Mouse (Mus musculus): ENCODE results near the gene Synj2bp.
"Not testable (repeated sequence)": the region's sequence is repeated elsewhere in the genome, so short reads cannot be mapped to it uniquely, and the experiment has no call there.

Synj2bp gene

DNA sequence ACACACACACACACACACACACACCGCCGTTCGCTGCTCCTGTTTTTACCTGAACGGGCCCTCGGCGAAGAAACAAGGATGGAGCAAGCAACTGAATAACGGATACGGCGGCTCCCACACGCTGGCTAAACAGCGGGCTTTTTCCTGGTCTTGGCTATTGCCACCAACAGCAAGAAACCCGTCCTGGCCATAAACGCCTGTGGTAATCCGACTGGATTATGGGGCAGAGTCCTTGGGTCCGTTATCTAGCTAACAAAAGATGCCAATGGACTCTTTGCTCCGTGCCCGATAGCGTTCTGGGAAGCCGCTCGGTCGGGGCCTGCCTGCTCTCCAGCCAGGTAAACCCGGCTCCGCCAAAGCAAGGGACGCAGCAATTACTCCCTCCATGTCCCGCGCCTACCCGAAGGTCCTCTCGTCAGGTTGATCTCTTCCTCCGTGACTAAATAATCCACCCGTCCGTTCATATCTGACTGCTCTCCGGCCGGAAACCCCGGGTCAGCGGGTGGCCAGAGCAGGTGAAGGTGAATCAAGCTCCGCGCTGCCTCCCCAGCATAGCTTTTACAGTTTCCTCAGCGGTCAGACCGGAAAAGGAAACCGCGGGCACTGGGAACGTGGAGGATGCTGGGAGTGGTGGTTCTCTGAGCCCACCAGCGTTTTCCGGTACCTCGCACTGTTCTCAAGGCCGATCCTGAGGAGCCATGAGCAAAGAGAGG lies at the start of gene Synj2bp, which contains the start of gene Gm20498:
Gene Synj2bp, minus strand, starts transcription at position 596 of the 713 bp plus-strand sequence.
Gene Gm20498, minus strand, starts transcription at position 590 of the 713 bp plus-strand sequence.
- peak; percentile 83 for DNase-seq

DNA sequence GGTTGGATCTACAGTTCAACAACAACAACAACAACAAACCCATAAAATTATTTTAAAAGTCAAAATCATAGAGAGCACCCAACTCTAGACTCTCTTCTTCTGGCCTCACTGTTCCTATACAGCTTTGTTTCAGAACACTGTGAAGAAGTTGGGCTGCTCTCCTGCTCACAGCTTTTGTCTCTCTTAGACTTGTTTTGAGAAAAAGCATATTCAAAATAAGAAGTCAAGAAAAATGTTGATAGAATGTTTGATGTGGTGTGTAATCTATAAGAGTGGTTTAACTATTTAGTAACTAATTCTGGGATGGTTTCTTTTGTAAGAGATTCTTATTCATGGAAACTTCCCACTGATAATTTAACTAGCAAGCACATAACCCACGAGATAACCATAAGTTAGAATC lies 35.7 kb upstream of the Synj2bp start, which contains the start of gene Adam21:
Gene Adam21, minus strand, starts transcription at position 101 of the 400 bp plus-strand sequence.
- DNase-seq = no peak

DNA sequence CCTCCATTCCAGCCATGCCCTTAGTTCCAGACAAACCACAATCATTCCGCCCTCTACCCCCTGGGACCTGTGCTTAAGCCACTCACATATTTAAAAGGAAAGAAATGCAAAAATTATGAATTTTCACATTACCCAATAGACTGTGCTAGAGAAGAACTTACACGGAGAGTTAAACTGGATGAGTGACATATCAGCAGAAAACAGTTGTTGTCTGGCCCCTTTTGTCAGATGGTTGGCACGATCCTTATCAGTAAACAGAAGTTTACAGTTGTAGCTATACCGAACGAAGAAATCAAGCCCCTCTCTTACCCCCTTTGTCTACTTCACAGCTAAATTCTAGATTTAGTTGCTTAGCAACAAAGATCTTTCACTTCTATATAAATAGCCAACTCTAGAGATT lies 35.2 kb upstream of the Synj2bp start:
- DNase-seq = no peak

DNA sequence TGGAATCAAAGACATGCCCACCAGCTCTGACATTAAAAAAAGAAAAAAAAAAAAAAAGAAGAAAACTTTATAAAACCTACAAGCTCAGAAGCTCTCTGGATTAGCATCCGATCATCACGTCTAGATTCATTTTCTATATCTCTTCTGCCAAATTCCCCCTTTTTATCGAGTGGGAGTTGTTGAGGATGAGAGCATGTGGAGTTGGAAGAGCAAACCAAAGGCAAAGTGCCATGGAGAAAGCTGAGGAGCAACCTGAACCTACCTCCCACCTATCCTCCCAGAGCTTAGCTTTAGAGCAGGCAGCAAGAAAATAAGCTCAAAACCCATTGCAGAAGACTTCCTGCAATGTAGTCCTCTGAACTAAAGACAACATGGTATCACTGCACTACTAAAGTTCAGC lies 31.5 kb upstream of the Synj2bp start:
- DNase-seq = no peak

DNA sequence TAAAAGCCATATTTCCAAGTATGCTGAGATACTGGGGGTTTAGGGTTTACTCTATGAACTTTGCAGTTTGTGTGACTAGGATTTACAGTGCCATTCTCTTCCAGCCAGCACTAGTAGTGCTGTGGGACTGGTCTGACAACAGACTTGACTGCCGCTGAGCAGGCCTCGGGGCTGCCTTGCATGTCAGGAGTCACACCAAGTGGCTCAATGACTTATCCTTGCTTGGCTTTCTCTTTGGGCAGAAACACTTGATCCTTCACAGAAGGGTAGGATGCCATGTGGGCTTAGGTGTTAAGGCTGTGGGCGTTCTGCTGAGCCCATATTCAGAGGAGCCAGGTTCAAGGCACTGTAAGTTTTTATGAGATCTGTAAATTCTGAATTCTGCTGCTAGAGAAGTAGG lies 16.6 kb upstream of the Synj2bp start:
- no peak for DNase-seq

DNA sequence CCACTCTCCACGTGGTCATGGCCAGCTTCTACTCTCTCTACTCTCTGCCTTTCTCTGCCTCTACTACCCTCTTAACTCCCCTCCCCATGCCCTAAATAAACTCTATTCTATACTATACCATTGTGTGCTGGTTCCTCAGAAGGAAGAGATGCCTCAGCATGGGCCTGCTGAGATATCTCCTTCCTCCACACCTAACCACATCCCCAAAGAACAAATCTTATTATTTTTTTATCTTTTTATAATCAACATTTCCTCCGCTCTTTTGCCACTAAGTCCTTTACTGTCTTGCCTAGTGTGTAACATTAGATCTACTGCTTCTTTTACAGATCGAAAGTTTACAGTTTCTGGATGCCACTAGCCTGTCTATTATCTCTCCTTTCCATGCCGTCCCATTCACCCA lies 14.5 kb upstream of the Synj2bp start:
- no peak for DNase-seq

DNA sequence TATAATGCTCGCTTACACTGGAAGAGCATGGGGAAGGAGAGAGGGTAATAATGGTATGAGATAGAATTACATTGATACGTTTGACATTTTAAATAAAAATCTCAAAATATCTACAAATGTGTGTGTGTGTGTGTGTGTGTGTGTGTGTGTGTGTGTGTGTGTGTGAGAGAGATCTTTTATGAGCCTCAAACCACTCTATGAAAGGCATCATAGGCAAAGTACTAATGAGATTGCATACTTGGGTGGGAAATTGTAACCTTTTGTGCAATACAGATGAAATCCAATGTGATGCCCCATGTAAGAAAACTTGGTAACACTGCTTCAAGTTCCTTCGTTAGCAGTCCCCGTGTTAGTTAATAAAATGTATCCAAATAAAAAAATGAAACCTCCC lies 313 bp upstream of the Synj2bp start:
- no peak for DNase-seq

DNA sequence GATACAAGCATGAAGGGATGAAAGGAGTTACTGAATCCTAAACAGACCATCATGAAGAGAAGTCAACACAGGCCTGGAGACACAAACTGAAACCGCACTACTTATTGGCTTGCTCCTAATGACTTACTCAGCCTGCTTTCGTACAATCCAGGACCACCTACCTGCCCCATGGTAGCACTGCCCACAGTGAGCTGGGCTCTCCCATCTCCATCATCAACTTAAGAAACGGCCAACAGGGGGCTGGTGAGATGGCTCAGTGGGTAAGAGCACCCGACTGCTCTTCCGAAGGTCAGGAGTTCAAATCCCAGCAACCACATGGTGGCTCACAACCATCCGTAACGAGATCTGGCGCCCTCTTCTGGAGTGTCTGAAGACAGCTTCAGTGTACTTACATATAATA lies 2.1 kb downstream of the Synj2bp start:
- DNase-seq = not testable (repeated sequence)

DNA sequence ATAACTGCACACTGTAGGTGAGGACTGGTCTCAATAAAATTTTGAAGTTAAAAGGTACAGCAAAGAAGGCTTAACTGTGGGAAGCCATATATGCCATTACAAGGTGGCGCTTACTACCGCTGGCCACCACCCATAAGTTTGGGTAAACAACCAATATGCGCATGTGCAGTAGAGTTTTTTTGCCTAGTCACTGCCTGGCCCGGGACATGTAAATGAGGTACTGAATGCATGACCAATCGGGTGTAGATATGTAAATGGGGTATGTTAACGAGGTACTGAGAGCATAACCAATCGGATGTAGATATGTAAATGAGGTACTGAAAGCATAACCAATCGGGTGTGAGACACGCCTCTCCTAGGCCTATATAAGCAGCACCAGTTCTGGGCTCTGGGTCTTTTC lies 35.8 kb downstream of the Synj2bp start:
- DNase-seq = not testable (repeated sequence)

DNA sequence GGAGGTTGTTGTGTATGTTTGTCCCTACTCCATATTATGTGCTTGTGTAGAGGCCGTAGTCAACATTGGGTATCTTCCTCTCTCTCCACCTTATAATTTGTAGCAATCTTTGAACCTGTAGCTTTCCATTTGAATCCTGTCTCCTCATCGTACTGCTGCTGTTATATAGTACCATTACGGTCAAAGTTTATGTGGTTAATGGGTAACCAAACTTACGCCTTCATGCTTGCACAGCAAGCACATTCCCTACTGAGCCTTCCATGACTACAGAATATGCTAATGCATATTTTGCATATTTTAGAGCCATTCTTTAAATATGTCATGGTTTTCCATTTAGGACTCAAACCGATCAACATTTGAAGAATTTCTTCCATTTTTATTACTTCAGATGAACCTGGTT lies 42.2 kb downstream of the Synj2bp start:
- DNase-seq = no peak

DNA sequence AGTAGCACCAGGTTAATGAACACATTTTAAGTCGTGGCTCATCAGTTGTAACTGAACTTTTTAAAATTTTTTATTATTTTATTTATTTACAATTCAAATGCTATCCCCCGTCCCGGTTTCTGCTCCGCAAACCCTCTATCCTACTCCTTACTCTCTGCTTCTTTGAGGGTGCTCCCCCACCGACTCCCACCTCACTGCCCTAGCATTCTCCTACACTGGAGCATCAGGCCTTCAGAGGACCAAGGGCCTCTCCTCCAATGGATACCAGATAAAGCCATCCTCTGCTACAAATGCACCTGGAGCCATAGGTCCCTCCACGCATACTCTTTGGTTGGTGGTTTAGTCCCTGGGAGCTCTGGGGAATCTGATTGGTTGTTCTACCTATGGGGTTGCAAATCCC lies 47.4 kb downstream of the Synj2bp start:
- peak; percentile 20 for DNase-seq

DNA sequence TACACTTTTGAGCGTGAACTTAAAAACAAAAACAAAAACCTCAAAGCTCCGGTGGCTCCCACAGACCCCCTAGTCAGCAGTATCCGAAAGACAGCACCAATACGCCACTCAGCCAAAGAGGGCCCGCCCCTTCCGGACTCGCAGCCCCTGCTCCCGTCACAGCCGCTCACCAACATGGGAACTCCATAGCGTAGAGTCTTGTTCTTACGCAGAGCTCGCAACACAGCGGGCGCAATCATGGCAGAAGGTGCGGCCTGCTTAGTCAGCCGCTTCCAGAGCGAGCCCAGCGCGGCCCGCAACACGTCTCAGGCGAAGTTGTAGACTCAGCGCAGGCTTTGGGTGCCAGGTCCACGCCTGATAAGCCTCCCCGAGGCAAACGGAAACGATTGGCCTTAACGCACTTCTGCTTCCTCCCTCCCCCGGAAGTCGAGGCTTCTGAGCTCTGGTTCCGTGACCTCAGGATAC lies 48.0 kb downstream of the Synj2bp start, which contains the start of gene Cox16:
Gene Cox16, minus strand, starts transcription at position 401 of the 465 bp plus-strand sequence.
- DNase-seq = peak; percentile 82

DNA sequence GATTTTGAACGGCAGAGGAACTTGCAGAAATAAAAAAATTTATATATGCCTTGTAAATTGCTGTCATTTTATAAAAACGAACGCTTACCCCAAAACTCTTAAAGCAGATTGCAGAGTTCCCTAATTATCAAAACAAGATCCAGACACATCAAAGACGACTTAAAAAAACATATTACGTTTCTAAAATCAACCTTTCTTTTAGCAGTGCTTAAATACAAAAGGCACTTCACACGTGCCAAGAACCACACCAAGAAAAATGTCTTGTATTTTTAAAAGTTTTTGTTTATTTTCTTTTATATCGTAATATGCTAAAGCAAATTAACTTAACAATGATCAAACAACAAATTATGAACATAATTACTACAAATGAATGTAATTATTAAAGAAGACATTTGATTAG lies 48.5 kb downstream of the Synj2bp start:
- DNase-seq = no peak

DNA sequence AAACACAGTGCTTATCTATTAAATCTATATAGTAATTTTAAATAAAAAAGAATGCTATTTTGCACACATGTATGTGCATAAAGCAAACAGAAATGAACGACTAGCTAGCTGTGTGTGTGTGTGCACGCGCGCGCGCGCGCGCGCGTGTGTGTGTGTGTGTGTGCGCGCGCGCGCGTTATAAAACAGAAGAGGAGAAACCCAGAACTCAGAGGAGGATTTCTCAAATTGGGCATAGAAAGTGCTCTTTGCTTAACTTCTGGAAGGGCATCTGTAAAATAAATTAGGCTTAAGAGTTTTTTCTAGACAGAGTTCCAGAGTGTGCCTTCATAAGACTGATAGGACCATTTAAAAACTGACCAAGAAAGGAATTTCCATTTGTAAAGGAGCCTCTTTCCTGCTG lies 49.1 kb downstream of the Synj2bp start:
- no peak for DNase-seq

DNA sequence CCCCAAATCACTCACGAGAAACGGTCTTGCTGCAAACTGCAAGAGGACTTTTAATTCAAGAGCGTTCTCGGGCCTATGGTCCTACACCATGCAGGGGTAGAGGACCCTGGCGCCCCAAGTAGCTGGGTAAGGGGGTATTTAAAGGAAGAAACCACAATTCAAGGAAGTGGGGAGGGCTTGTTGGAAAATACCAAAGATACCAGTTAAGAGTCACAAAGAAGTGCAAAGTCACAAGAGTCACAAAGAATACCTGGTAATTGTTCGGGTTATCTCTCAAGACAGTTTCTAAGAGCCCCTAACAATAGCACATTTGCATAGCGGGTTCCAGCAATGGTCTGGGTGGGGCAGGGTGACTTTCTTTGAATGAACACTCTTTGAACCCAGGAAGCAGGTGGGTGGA lies 73.7 kb downstream of the Synj2bp start:
- DNase-seq = not testable (repeated sequence)

Data from cerebellum, adult 11-12 months (tissue).